Mouse (Mus musculus) CH12.LX (cell line): ENCODE measurements around the gene Ntrk3.

Source experiments
- CHD1 ChIP-seq: IDR thresholded peaks from 2 replicates; pipeline ENCODE4 v1.6.1; 2012; ENCODE audit warnings: low read depth, low read length, improper control_type of control experiment, inconsistent platforms
- CTCF ChIP-seq, 2 experiments: IDR thresholded peaks in 1 of 2; conservative IDR thresholded peaks in 1 of 2; 2 replicates each; pipeline ENCODE4 v1.5.1; 2011 to 2012; ENCODE audit warnings: low read depth in 2 of 2, low read length in 2 of 2, improper control_type of control experiment in 1 of 2, inconsistent platforms in 1 of 2, mild to moderate bottlenecking in 1 of 2, moderate library complexity in 1 of 2
- E2F4 ChIP-seq: IDR thresholded peaks from 2 replicates; pipeline ENCODE4 v1.6.1; 2011; ENCODE audit warnings: low read depth, low read length, improper control_type of control experiment; ENCODE audit not compliant: insufficient replicate concordance
- ELF1 ChIP-seq: IDR thresholded peaks from 2 replicates; pipeline ENCODE4 v1.6.1; 2014; ENCODE audit warnings: low read depth, mild to moderate bottlenecking, inconsistent platforms, low read length, improper control_type of control experiment
- EP300 ChIP-seq: IDR thresholded peaks from 2 replicates; pipeline ENCODE4 v1.6.1; 2011; ENCODE audit warnings: low read length, improper control_type of control experiment
- KAT2A ChIP-seq: IDR thresholded peaks from 2 replicates; pipeline ENCODE4 v1.6.1; 2012; ENCODE audit warnings: low read length, improper control_type of control experiment, inconsistent platforms; ENCODE audit not compliant: insufficient replicate concordance
- MAZ ChIP-seq: IDR thresholded peaks from 2 replicates; pipeline ENCODE4 v1.6.1; 2012; ENCODE audit warnings: low read depth, mild to moderate bottlenecking, inconsistent platforms, low read length, improper control_type of control experiment, moderate library complexity
- MXI1 ChIP-seq: IDR thresholded peaks from 2 replicates; pipeline ENCODE4 v1.6.1; 2011; ENCODE audit warnings: mild to moderate bottlenecking, low read depth, low read length, improper control_type of control experiment
- POLR2A ChIP-seq: IDR thresholded peaks from 2 replicates; pipeline ENCODE4 v1.6.1; 2011; ENCODE audit warnings: low read depth, mild to moderate bottlenecking, improper control_type of control experiment, low read length
- POLR2AphosphoS2 ChIP-seq: IDR thresholded peaks from 2 replicates; pipeline ENCODE4 v1.6.1; 2011; ENCODE audit warnings: low read depth, low read length, improper control_type of control experiment
- TCF12 ChIP-seq: IDR thresholded peaks from 2 replicates; pipeline ENCODE4 v1.6.1; 2014; ENCODE audit warnings: low read depth, mild to moderate bottlenecking, inconsistent platforms, low read length, improper control_type of control experiment
- UBTF ChIP-seq: IDR thresholded peaks from 2 replicates; pipeline ENCODE4 v1.6.1; 2012; ENCODE audit warnings: low read depth, mild to moderate bottlenecking, inconsistent platforms, low read length, improper control_type of control experiment, moderate library complexity
- USF1 ChIP-seq: IDR thresholded peaks from 2 replicates; pipeline ENCODE4 v1.6.1; 2014; ENCODE audit warnings: low read depth, mild to moderate bottlenecking, inconsistent platforms, low read length, improper control_type of control experiment
- ZNF384 ChIP-seq: IDR thresholded peaks from 2 replicates; pipeline ENCODE4 v1.6.1; 2012; ENCODE audit warnings: low read depth, low read length, improper control_type of control experiment, inconsistent platforms

DNA sequence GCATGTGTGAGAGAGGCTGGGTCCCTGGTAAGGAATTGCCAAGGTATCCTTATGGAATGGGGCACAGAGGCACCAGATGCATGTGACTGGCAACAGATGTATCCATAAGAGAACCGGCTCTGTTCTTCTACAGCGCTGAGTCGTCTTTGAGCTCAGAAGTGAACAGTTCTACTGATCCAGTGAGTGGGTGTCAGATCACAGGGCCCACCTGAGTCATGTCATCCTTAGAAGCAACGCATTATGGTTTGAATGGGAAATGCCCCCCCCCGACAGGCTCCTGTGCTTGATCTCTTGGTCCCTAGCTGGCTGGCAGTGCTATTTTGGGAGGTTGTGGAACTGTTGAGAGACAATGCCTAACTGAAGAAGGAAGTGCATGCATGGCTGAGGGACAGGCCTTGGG lies 236.9 kb downstream of the Ntrk3 start:
- TF ChIP-seq EP300 (no peak), MXI1 (no peak), CTCF (conservative IDR thresholded peaks at IDR 0.05 in 1 of 2, IDR thresholded peaks at IDR 0.05 in 1 of 2; ENCODE audit: low read depth in 2 of 2, low read length in 2 of 2) (no peak), POLR2A (no peak), E2F4 (no peak), ZNF384 (no peak), KAT2A (no peak), USF1 (no peak), UBTF (no peak), TCF12 (no peak), ELF1 (no peak), CHD1 (no peak), MAZ (no peak), POLR2AphosphoS2 (no peak)
